Mouse (Mus musculus) G1E (cell line): ENCODE measurements at regions not wholly inside any gene's neighbourhood (a gene's known extent, or its start where the extent isn't known, plus 50 kb on each side); places are given as distances from the start of the nearest gene placed in this dataset.

Experiments used
- ATAC-seq: 2 replicates; pipeline ENCODE4 v1.8.0; 2016; ENCODE audit warnings: mild to moderate bottlenecking; ENCODE audit not compliant: insufficient number of reproducible peaks, poor library complexity, low FRiP score, severe bottlenecking; ENCODE audit errors: extremely low read depth
- DNase-seq: peaks from one replicate; pipeline ENCODE4 v3.0.0; 2012; ENCODE audit warnings: low spot score
- H3K27me3 ChIP-seq: 2 replicates; pipeline ENCODE4 v1.6.1; 2012; ENCODE audit warnings: mild to moderate bottlenecking, low read length, inconsistent platforms; ENCODE audit not compliant: insufficient read depth
- H3K36me3 ChIP-seq: replicated peaks from 2 replicates; pipeline ENCODE3; 2012; ENCODE audit warnings: mild to moderate bottlenecking, inconsistent platforms
- H3K4me1 ChIP-seq: 2 replicates; pipeline ENCODE4 v1.6.1; 2012; ENCODE audit warnings: low read depth, low read length, inconsistent platforms, mixed read lengths; ENCODE audit not compliant: insufficient read depth
- H3K4me3 ChIP-seq: 2 replicates; pipeline ENCODE4 v1.5.1; 2012; ENCODE audit warnings: low read depth, mild to moderate bottlenecking, inconsistent platforms, low read length, moderate library complexity, mixed read lengths
- H3K9me3 ChIP-seq: replicated peaks from 2 replicates; pipeline ENCODE4 v1.6.1; 2012; ENCODE audit warnings: inconsistent platforms
- CTCF ChIP-seq: IDR thresholded peaks from 2 replicates; pipeline ENCODE4 v1.5.1; 2012; ENCODE audit warnings: low read depth, low read length, inconsistent platforms, mixed read lengths
- GATA2 ChIP-seq: IDR thresholded peaks from 2 replicates; pipeline ENCODE4 v1.6.1; 2012; ENCODE audit warnings: low read depth, low read length, inconsistent platforms, borderline replicate concordance

GRCm38 (mm10) chr12:45384864-45385263 is 310.4 kb upstream of the Stxbp6 start:
- no peak for TF ChIP-seq GATA2
- TF ChIP-seq CTCF = 0 out of 2 replicates have a peak, but pooled peaks have one; percentile 7
- peak; percentile 42 for ATAC-seq

More at GRCm38 (mm10) chr12:45384864-45385263, 310.4 kb upstream of the Stxbp6 start:
- no peak for DNase-seq
- no peaks in the 10 kb centered on the region for H3K36me3 ChIP-seq
- no peaks in the 10 kb centered on the region for H3K4me1 ChIP-seq
- peaks cover 12% of the 10 kb centered on the region for H3K9me3 ChIP-seq
- H3K27me3 ChIP-seq = no peaks in the 10 kb centered on the region
- no peak overlapping the region for H3K4me3 ChIP-seq
